Mouse (Mus musculus): ENCODE measurements at regions not wholly inside any gene's neighbourhood (a gene's known extent, or its start where the extent isn't known, plus 50 kb on each side); places are given as distances from the start of the nearest gene placed in this dataset.

- ATAC-seq (ENCODE audit: low read depth): peak; percentile 23; the same call in 1 of the 2 replicates
- 60% methylated on average over 3 of the region's 3 CpGs for WGBS
- no peak overlapping the region for H3K9ac ChIP-seq (ENCODE audit: low read length)
- H3K4me3 ChIP-seq (ENCODE audit: low read length): no peak overlapping the region
- H3K36me3 ChIP-seq (ENCODE audit: control insufficient read depth, insufficient read depth, low read length): no peaks in the 10 kb centered on the region
- H3K27me3 ChIP-seq (ENCODE audit: control insufficient read depth, insufficient read depth, low read depth, low read length): peaks cover 4% of the 10 kb centered on the region; the same call in 1 of the 2 replicates
- 0 out of 2 replicates have a peak, but pooled peaks cover 2% of the 10 kb centered on the region for H3K4me1 ChIP-seq (replicated peaks; ENCODE audit: control insufficient read depth, insufficient read depth, low read length)
- H3K9me3 ChIP-seq (ENCODE audit: control insufficient read depth, low read length): no peaks in the 10 kb centered on the region
- no peak overlapping the region for H3K4me2 ChIP-seq (ENCODE audit: low read depth, low read length)
- H3K27ac ChIP-seq (ENCODE audit: low read length): no peak overlapping the region
These were observed 58.9 kb upstream of the Crim1 start for GRCm38 (mm10) chr17:78141136-78141535.

- H3K27me3 ChIP-seq (ENCODE audit: control insufficient read depth, insufficient read depth, low read depth, low read length): peaks cover 5% of the 10 kb centered on the region; the same call in 1 of the 2 replicates
- H3K9me3 ChIP-seq (ENCODE audit: control insufficient read depth, low read length): no peaks in the 10 kb centered on the region
- 0 out of 2 replicates have a peak, but pooled peaks cover 2% of the 10 kb centered on the region for H3K4me1 ChIP-seq (replicated peaks; ENCODE audit: control insufficient read depth, insufficient read depth, low read length)
- no peak overlapping the region for H3K27ac ChIP-seq (ENCODE audit: low read length)
- H3K9ac ChIP-seq (ENCODE audit: low read length): no peak overlapping the region
- no peak for ATAC-seq (ENCODE audit: low read depth)
- 75% methylated on average over 7 of the region's 7 CpGs for WGBS
- H3K36me3 ChIP-seq (ENCODE audit: control insufficient read depth, insufficient read depth, low read length): no peaks in the 10 kb centered on the region
- no peak overlapping the region for H3K4me3 ChIP-seq (ENCODE audit: low read length)
- no peak overlapping the region for H3K4me2 ChIP-seq (ENCODE audit: low read depth, low read length)
These were observed 57.6 kb upstream of the Crim1 start for GRCm38 (mm10) chr17:78142431-78142830.

- WGBS: 37% methylated on average over 4 of the region's 4 CpGs
- Histone ChIP-seq H3K27me3 (ENCODE audit: control insufficient read depth, insufficient read depth, low read depth, low read length) (peaks cover 4% of the 10 kb centered on the region; the same call in 1 of the 2 replicates), H3K27ac (ENCODE audit: low read length) (no peak overlapping the region)
These were observed 54.7 kb upstream of the Crim1 start for GRCm38 (mm10) chr17:78145335-78145734.

More at GRCm38 (mm10) chr17:78145335-78145734, 54.7 kb upstream of the Crim1 start:
- ATAC-seq (ENCODE audit: low read depth): no peak
- no peak overlapping the region for H3K9ac ChIP-seq (ENCODE audit: low read length)
- no peak overlapping the region for H3K4me2 ChIP-seq (ENCODE audit: low read depth, low read length)
- no peaks in the 10 kb centered on the region for H3K9me3 ChIP-seq (ENCODE audit: control insufficient read depth, low read length)
- 0 out of 2 replicates have a peak, but pooled peaks cover 2% of the 10 kb centered on the region for H3K4me1 ChIP-seq (replicated peaks; ENCODE audit: control insufficient read depth, insufficient read depth, low read length)
- no peak overlapping the region for H3K4me3 ChIP-seq (ENCODE audit: low read length)
- no peaks in the 10 kb centered on the region for H3K36me3 ChIP-seq (ENCODE audit: control insufficient read depth, insufficient read depth, low read length)

Data from lung, embryonic 16.5 days (tissue).